Mouse (Mus musculus): Measurements from ENCODE around the gene Il17rb. TPM values are rescaled to one million over a fixed set of nuclear protein-coding genes. Genes with fewer than 3 reads are reported as not detected.

Il17rb gene
- not detected in 4 replicates for total RNA-seq (2023; ENCODE audit: inconsistent age)

DNA sequence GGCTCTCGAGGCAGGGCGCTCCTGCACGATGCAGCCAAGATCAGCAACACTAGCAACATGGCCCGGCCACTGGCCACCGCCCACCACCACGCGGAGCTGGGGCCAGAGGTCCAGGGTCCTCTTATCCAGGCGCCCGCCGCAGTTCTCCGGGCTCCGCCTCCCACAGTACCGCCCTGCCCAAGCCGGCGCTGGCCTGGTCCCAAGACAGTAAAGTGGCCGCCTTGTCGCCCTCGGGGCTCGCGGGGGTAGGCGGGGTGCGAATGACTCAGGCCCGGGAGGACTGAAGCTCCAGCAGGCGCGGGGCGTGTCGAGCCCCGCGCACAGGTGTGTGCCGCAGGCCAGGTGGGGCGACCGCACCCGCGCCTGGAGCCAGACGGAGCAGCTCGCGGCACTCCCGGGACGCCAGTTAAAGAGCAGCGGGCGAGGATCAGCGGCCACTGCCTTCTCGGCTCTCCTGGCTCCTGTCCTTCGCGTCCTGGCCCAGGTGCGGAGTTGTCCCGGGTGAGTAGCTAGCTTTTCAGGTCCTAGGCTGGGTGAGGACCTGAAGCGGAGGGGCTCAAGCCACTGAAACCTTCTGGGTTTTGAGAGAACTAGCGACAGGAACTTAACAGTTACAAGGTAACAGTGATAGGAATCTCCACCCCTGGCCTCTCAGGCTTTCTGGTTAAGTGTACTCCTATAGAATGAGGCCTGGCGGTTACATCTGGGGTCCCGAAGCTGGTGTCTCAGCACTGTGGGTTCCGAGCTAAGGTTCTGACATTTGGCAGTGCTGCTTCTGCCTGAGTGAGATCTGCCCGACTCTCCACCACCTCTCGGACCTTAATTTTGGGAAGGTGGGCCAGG lies at the start of gene Il17rb, which contains the start of gene Chdh:
Il17rb (minus strand) TSS at position 164 of the 843 bp plus-strand sequence.
Chdh (plus strand) TSS at position 291 of the 843 bp plus-strand sequence.

DNA sequence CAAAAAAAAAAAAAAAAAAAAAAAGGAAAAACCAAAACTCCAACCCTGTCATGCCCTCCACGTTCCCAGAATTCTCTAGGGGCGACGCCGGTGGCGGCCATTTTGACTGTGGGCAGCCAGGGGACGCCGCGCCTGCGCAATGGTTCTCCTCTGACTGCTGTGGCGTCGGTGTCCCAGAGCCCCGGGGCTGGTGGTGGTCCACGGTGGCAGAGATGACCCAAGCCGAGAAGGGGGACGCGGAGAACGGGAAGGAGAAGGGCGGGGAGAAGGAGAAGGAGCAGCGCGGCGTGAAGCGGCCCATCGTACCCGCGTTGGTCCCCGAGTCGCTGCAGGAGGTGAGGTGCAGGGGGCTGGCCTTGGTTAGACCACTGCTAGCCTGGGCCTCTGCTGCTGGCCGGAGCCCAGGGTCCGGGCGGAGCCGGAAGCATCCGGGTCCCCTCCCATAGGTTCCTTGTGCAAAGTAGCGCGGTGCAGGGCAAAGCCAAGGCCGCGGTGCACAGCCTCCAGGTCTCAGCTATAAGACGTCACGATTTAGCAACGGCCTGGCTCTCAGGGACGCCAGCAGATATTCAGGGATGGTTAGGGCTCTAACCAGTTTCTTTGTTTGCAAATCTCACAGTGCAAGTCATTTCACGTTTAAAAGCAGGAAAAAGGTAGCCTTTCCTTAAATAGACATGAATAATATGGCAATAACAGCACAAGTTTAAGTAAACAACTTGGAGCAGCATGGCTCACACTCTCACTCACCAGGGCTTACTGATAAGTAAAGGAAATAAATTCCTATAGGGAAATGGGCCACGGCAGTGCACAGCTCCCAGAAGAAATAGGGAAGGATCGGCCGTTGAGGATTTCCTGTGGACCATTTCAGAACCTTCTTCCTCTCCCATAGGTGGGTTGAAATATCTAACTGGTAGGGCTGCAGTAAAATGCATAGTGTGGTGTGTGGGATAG lies 30.2 kb downstream of the Il17rb start, which contains the start of gene Actr8:
Actr8 (plus strand) TSS at position 84 of the 951 bp plus-strand sequence.

DNA sequence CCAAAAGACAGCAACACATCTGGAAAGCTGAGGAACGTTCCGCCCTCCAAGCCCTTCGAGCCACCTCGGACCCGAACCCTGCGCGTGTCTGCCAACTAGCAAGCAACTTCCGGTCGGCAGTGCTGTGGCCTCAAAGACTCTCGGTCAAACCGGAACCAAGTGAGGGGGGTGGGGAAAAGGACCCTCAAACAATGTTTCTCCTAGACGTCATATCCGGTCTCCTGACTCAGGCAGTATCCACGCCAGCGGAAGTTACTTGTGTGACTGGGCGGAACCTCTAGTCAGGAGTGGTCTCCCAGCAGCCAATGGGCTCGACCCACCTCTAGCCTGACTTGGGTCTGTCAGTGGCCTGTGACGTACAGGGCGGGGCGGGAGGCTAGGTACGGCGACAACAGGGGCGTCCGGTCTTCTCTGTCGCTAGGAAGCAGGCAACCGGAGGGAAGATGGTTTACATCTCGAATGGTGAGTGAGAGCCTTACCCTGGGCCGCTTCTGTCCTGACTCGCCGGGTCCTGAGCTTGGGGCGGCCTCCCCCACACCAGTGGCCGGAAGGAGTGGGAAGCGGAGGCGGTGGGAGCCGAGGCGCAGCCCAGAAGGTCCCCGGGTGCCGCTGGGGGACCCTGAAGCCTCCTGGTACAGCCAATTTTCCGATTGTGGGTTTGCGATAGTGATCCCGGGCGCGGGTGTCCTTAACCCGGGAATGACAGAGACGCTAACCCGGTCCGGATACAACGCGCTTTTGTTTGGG lies 40.4 kb downstream of the Il17rb start, which contains the start of gene Selenok:
Selenok (plus strand) TSS at position 234 of the 747 bp plus-strand sequence.

Other genes starting within 250 kb of the Il17rb start
- 156 to 182 TPM (median 159 TPM) in 4 replicates for gene Selenok, start 40.6 kb downstream of the Il17rb start, total RNA-seq (2023; ENCODE audit: inconsistent age)
- 54.2 to 63.1 TPM (median 60.4 TPM) in 4 replicates for gene Actr8, start 30.6 kb downstream of the Il17rb start, total RNA-seq (2023; ENCODE audit: inconsistent age)
- gene Chdh, start 127 bp upstream of the Il17rb start, total RNA-seq (2023; ENCODE audit: inconsistent age) = 0.09 TPM in 1 of 4 replicates, not detected in the others

All from B cell, adult (primary cell).